Mouse (Mus musculus): ENCODE measurements around the gene Irf6.

DNA sequence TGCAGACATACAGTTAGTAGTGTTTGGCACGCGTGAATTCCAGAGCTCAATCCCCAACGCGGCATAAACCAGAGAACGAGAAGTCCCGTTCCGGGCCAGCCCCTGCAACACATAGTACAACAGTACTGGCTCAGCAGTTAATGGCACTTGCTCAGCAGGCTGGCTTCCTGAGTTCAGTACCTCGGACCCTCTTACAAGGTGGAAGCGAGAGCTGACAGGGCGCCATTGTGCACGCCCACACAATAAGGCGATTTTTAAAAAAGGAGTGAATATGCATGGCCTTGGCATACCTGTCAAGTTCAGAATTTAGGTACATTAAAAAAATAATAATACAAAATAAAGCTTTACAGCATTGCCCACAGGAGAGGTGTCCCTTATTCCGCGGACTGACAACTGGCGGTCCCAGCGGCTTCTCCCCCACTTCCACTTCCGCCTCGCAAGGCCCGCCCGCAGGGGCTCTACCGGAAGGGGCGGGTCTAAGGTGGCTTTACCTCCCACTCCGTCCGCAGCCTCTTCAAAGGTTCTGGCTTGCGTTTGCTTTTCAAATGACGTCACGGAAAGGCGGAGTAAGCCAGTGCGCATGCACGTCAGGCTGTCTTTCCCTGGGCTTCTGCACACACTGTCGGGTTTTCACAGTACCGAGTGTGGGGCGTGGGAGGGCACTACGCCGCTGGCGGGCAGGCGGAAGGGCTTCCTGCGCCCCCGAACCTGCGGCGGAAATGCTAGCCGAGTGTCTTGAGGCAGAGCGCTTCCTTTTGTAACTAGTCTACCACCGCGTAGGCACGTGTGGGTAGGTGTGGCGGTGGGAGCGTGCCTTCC lies 20.3 kb downstream of the Irf6 start:
- TF ChIP-seq CTCF (IDR thresholded peaks at IDR 0.05; ENCODE audit: low read depth, low read length) (no peak), POLR2A (IDR thresholded peaks at IDR 0.05; ENCODE audit: borderline replicate concordance, low read depth, low read length) (no peak)

Data from bone marrow macrophage, adult 2 months (primary cell).